Mouse (Mus musculus): ENCODE data around the gene Cux1. TPM values are rescaled to one million over a fixed set of nuclear protein-coding genes. Genes with fewer than 3 reads are reported as not detected.

Cux1 gene
- polyA plus RNA-seq, 1 experiment: 69.2 TPM

- TF ChIP-seq POLR2A (IDR thresholded peaks at IDR 0.05; ENCODE audit: borderline replicate concordance, insufficient read depth, low read length) (no peak), CTCF (IDR thresholded peaks at IDR 0.05; ENCODE audit: borderline replicate concordance, insufficient read depth, low read depth, low read length) (no peak)
- WGBS: 90% methylated on average over 8 of the region's 8 CpGs
- no peaks in the 10 kb centered on the region for H3K4me1 ChIP-seq (ENCODE audit: control insufficient read depth, insufficient read depth, low read length)
- DNase-seq: no peak
- H3K27ac ChIP-seq (ENCODE audit: insufficient read depth, low read length): no peak overlapping the region
- no peak overlapping the region for H3K4me3 ChIP-seq (replicated peaks; ENCODE audit: insufficient read depth, low read depth, low read length)
- H3K27me3 ChIP-seq (ENCODE audit: control insufficient read depth, insufficient read depth, low read length): no peaks in the 10 kb centered on the region; the same call in 1 of the 2 replicates
These were observed 24.7 kb upstream of the Cux1 start for GRCm38 (mm10) chr5:136591816-136592499.

DNA sequence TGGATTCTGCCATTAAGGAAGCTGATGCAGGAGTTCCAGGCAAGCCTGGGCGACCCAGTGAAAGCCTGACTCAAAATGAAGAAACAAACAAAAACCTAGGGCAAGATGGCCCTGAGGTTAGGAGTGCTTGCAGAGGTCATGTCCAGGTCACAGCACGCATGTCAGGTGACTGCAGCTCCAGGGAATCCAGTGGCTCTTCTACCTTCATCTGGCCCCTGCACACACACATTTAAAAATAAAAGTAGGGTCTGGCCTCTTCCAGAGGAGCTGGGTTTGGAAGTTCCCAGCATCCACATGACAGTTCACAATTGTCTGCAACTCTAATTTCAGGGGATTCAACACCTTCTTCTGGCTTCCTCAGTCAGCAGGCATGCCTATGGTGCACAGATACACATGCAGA lies 21.7 kb upstream of the Cux1 start:
- TF ChIP-seq CTCF (IDR thresholded peaks at IDR 0.05; ENCODE audit: borderline replicate concordance, insufficient read depth, low read depth, low read length): no peak
- TF ChIP-seq POLR2A (IDR thresholded peaks at IDR 0.05; ENCODE audit: borderline replicate concordance, insufficient read depth, low read length): no peak
- H3K27ac ChIP-seq (ENCODE audit: insufficient read depth, low read length): no peak overlapping the region
- WGBS: 81% methylated on average over 2 of the region's 2 CpGs
- H3K4me3 ChIP-seq (replicated peaks; ENCODE audit: insufficient read depth, low read depth, low read length): no peak overlapping the region
- no peaks in the 10 kb centered on the region for H3K4me1 ChIP-seq (ENCODE audit: control insufficient read depth, insufficient read depth, low read length)
- no peaks in the 10 kb centered on the region; the same call in 1 of the 2 replicates for H3K27me3 ChIP-seq (ENCODE audit: control insufficient read depth, insufficient read depth, low read length)
- DNase-seq: no peak

GRCm38 (mm10) chr5:136588471-136588870 lies 21.2 kb upstream of the Cux1 start:
- TF ChIP-seq POLR2A (IDR thresholded peaks at IDR 0.05; ENCODE audit: borderline replicate concordance, insufficient read depth, low read length) (no peak), CTCF (IDR thresholded peaks at IDR 0.05; ENCODE audit: borderline replicate concordance, insufficient read depth, low read depth, low read length) (no peak)
- DNase-seq: no peak
- Histone ChIP-seq H3K27ac (ENCODE audit: insufficient read depth, low read length) (no peak overlapping the region), H3K27me3 (ENCODE audit: control insufficient read depth, insufficient read depth, low read length) (no peaks in the 10 kb centered on the region; the same call in 1 of the 2 replicates), H3K4me3 (replicated peaks; ENCODE audit: insufficient read depth, low read depth, low read length) (no peak overlapping the region), H3K4me1 (ENCODE audit: control insufficient read depth, insufficient read depth, low read length) (no peaks in the 10 kb centered on the region)
- 73% methylated on average over 3 of the region's 3 CpGs for WGBS

GRCm38 (mm10) chr5:136584676-136585285 lies 17.5 kb upstream of the Cux1 start:
- 40% methylated on average over 4 of the region's 4 CpGs for WGBS
- H3K27me3 ChIP-seq (ENCODE audit: control insufficient read depth, insufficient read depth, low read length): no peaks in the 10 kb centered on the region; the same call in 1 of the 2 replicates
- DNase-seq: no peak
- no peak for TF ChIP-seq POLR2A (IDR thresholded peaks at IDR 0.05; ENCODE audit: borderline replicate concordance, insufficient read depth, low read length)
- TF ChIP-seq CTCF (IDR thresholded peaks at IDR 0.05; ENCODE audit: borderline replicate concordance, insufficient read depth, low read depth, low read length): no peak
- no peak overlapping the region for H3K4me3 ChIP-seq (replicated peaks; ENCODE audit: insufficient read depth, low read depth, low read length)
- no peak overlapping the region for H3K27ac ChIP-seq (ENCODE audit: insufficient read depth, low read length)
- H3K4me1 ChIP-seq (ENCODE audit: control insufficient read depth, insufficient read depth, low read length): no peaks in the 10 kb centered on the region

- Histone ChIP-seq H3K27ac (ENCODE audit: insufficient read depth, low read length) (no peak overlapping the region), H3K4me1 (ENCODE audit: control insufficient read depth, insufficient read depth, low read length) (no peaks in the 10 kb centered on the region), H3K27me3 (ENCODE audit: control insufficient read depth, insufficient read depth, low read length) (no peaks in the 10 kb centered on the region; the same call in 1 of the 2 replicates), H3K4me3 (replicated peaks; ENCODE audit: insufficient read depth, low read depth, low read length) (no peak overlapping the region)
- WGBS: 71% methylated on average over 4 of the region's 4 CpGs
- TF ChIP-seq POLR2A (IDR thresholded peaks at IDR 0.05; ENCODE audit: borderline replicate concordance, insufficient read depth, low read length): no peak
- TF ChIP-seq CTCF (IDR thresholded peaks at IDR 0.05; ENCODE audit: borderline replicate concordance, insufficient read depth, low read depth, low read length): no peak
- DNase-seq: no peak
These were observed 16.6 kb upstream of the Cux1 start for GRCm38 (mm10) chr5:136583666-136584464.

DNA sequence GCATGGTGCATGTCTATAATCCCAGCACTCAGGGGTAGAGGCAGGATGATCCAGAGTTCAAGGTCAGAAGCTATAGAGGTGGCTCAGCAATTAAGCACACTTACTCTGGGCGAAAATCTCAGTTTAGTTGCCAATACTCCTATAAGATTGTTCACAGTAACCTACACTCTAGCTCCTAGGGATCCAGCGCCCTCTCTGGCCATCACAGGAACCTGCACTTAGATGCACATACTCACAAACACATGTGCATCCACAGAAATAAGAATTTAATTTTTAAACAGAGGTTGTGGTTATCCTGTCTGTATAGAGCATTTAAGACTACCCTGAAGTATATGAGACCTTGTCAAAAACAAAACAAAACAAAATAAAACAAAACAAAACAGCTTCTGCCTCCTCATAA lies 16.0 kb upstream of the Cux1 start:
- no peaks in the 10 kb centered on the region for H3K4me1 ChIP-seq (ENCODE audit: control insufficient read depth, insufficient read depth, low read length)
- 95% methylated on average over 2 of the region's 2 CpGs for WGBS
- no peak for DNase-seq
- TF ChIP-seq POLR2A (IDR thresholded peaks at IDR 0.05; ENCODE audit: borderline replicate concordance, insufficient read depth, low read length): no peak
- TF ChIP-seq CTCF (IDR thresholded peaks at IDR 0.05; ENCODE audit: borderline replicate concordance, insufficient read depth, low read depth, low read length): no peak
- H3K27ac ChIP-seq (ENCODE audit: insufficient read depth, low read length): no peak overlapping the region
- no peaks in the 10 kb centered on the region; the same call in 1 of the 2 replicates for H3K27me3 ChIP-seq (ENCODE audit: control insufficient read depth, insufficient read depth, low read length)
- no peak overlapping the region for H3K4me3 ChIP-seq (replicated peaks; ENCODE audit: insufficient read depth, low read depth, low read length)

DNA sequence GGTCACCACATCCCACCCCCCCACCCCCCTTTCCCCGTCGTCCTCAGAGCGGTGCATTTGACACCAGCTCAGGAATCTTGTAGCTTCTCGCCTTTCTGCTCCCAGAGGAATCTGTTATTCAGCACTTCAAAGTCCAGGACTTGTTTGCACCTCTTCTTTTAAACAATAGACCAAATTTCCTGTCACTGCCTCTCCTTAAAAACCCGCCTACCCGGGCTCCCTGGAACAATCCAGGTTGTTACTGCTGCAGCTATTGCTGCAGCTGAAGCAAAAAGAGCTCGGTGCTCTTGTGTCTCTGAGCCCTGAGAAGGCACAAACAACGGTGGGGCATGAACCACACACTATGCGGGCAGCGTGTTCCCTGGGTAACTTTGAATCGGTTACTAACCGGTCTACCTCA lies 14.9 kb upstream of the Cux1 start:
- WGBS: 21% methylated on average over 12 of the region's 12 CpGs
- Histone ChIP-seq H3K4me1 (ENCODE audit: control insufficient read depth, insufficient read depth, low read length) (no peaks in the 10 kb centered on the region), H3K4me3 (replicated peaks; ENCODE audit: insufficient read depth, low read depth, low read length) (no peak overlapping the region), H3K27me3 (ENCODE audit: control insufficient read depth, insufficient read depth, low read length) (no peaks in the 10 kb centered on the region; the same call in 1 of the 2 replicates), H3K27ac (ENCODE audit: insufficient read depth, low read length) (no peak overlapping the region)
- no peak for TF ChIP-seq POLR2A (IDR thresholded peaks at IDR 0.05; ENCODE audit: borderline replicate concordance, insufficient read depth, low read length)
- no peak for TF ChIP-seq CTCF (IDR thresholded peaks at IDR 0.05; ENCODE audit: borderline replicate concordance, insufficient read depth, low read depth, low read length)
- DNase-seq: no peak

All from cerebellum, adult 2 months (tissue).